Mouse (Mus musculus): Measurements from ENCODE around the gene Pias1.

GRCm38 (mm10) chr9:62945346-62945745 is 42.4 kb downstream of the Pias1 start:
- no peak for TF ChIP-seq CTCF (conservative IDR thresholded peaks at IDR 0.05; ENCODE audit: low read length)
- TF ChIP-seq NANOG (IDR thresholded peaks at IDR 0.05; ENCODE audit: borderline replicate concordance, low read length): no peak
- no peak for TF ChIP-seq POU5F1 (IDR thresholded peaks at IDR 0.05; ENCODE audit: borderline replicate concordance, low read length)

Measured in E14TG2a.4 (cell line).